Mouse (Mus musculus) heart, embryonic 13.5 days (tissue): ENCODE measurements around the gene Entpd2. TPM values are rescaled to one million over a fixed set of nuclear protein-coding genes. Genes with fewer than 3 reads are reported as not detected.

ENCODE experiments used
- ATAC-seq: fragments of 200-750 bp; cut with Nextera tagmentation; 2 replicates; pipeline ENCODE4 v1.8.0; 2017; ENCODE audit warnings: moderate TSS enrichment; ENCODE audit not compliant: insufficient number of reproducible peaks, low FRiP score, low TSS enrichment; ENCODE audit errors: extremely low read depth
- H3K27ac ChIP-seq: fragments of 300-500 bp; sonication (generic); replicated peaks from 2 replicates; pipeline ENCODE4 v1.5.1; 2015; ENCODE audit warnings: moderate library complexity, mild to moderate bottlenecking, inconsistent platforms
- H3K27me3 ChIP-seq: fragments of 300-500 bp; sonication (generic); replicated peaks from 2 replicates; pipeline ENCODE4 v1.6.1; 2015; ENCODE audit warnings: mild to moderate bottlenecking, inconsistent platforms
- H3K36me3 ChIP-seq: fragments of 300-500 bp; sonication (generic); 2 replicates; pipeline ENCODE4 v1.6.1; 2015; ENCODE audit warnings: mild to moderate bottlenecking, inconsistent platforms
- H3K4me1 ChIP-seq: fragments of 300-500 bp; sonication (generic); 2 replicates; pipeline ENCODE4 v1.6.1; 2015; ENCODE audit warnings: inconsistent platforms
- H3K4me2 ChIP-seq: fragments of 300-500 bp; sonication (generic); 2 replicates; pipeline ENCODE4 v1.6.1; 2015; ENCODE audit warnings: inconsistent platforms, mild to moderate bottlenecking, moderate library complexity
- H3K4me3 ChIP-seq: fragments of 300-500 bp; sonication (generic); 2 replicates; pipeline ENCODE4 v1.5.1; 2015; ENCODE audit warnings: moderate library complexity, mild to moderate bottlenecking, inconsistent platforms
- H3K9ac ChIP-seq: fragments of 300-500 bp; sonication (generic); 2 replicates; pipeline ENCODE4 v1.6.1; 2015; ENCODE audit warnings: inconsistent platforms, mild to moderate bottlenecking, moderate library complexity
- H3K9me3 ChIP-seq: fragments of 300-500 bp; sonication (generic); 2 replicates; pipeline ENCODE4 v1.6.1; 2016; ENCODE audit warnings: inconsistent platforms
- WGBS: fragments of 180-500 bp; shearing (Covaris S2); methylation state at CpG from one replicate; pipeline ENCODE4 v1.1.7; 2015; ENCODE audit warnings: mixed read lengths; 5-methylcytosine and 5-hydroxymethylcytosine counted together
- polyA plus RNA-seq: library from polyadenylated mRNA; unstranded; fragments of >200 nt; fragmentation: Nextera tagmentation; extraction: Ambion mirVana; gene quantifications from 2 replicates; pipeline ENCODE4 v1.2.1, GENCODE M21; 2015

The Entpd2 gene
- polyA plus RNA-seq = 0.51 and 0.68 TPM in 2 replicates

- Histone ChIP-seq H3K4me3 (peak within 1 kb of the TSS; percentile 51), H3K4me2 (peak within 1 kb of the TSS; percentile 74), H3K27me3 (peaks cover 92% of the 10 kb centered on the region), H3K9ac (peak within 1 kb of the TSS; percentile 59), H3K4me1 (peaks cover 27% of the 10 kb centered on the region), H3K27ac (no peak within 1 kb of the TSS), H3K9me3 (no peaks in the 10 kb centered on the region), H3K36me3 (no peaks in the 10 kb centered on the region)
- ATAC-seq = 0 out of 2 replicates have a peak, but pooled peaks have one; percentile 22
- 2% methylated on average over 57 of the region's 57 CpGs for WGBS
These were observed at the start of gene Entpd2 for GRCm38 (mm10) chr2:25395721-25396596. Gene Entpd2, plus strand, starts transcription at chr2:25395874.

- no peak overlapping the region for H3K9ac ChIP-seq
- no peaks in the 10 kb centered on the region for H3K9me3 ChIP-seq
- no peak for ATAC-seq
- H3K4me1 ChIP-seq = no peaks in the 10 kb centered on the region
- peaks cover 100% of the 10 kb centered on the region for H3K36me3 ChIP-seq
- no peak overlapping the region for H3K27ac ChIP-seq
- no peak overlapping the region for H3K4me2 ChIP-seq
- H3K27me3 ChIP-seq = no peaks in the 10 kb centered on the region
- H3K4me3 ChIP-seq = no peak overlapping the region
- WGBS = 85% methylated on average over 7 of the region's 7 CpGs
These were observed 47.5 kb upstream of the Entpd2 start for GRCm38 (mm10) chr2:25348162-25348561.

GRCm38 (mm10) chr2:25349499-25349898 lies 46.2 kb upstream of the Entpd2 start:
- Histone ChIP-seq H3K9ac (no peak overlapping the region), H3K4me3 (no peak overlapping the region), H3K4me1 (no peaks in the 10 kb centered on the region), H3K36me3 (peaks cover 92% of the 10 kb centered on the region), H3K27me3 (no peaks in the 10 kb centered on the region), H3K9me3 (no peaks in the 10 kb centered on the region), H3K27ac (no peak overlapping the region), H3K4me2 (no peak overlapping the region)
- WGBS = 86% methylated on average over 4 of the region's 4 CpGs
- no peak for ATAC-seq

GRCm38 (mm10) chr2:25350701-25351100 lies 45.0 kb upstream of the Entpd2 start:
- H3K27me3 ChIP-seq = no peaks in the 10 kb centered on the region
- no peak overlapping the region for H3K4me2 ChIP-seq
- no peak overlapping the region for H3K27ac ChIP-seq
- H3K4me1 ChIP-seq = peaks cover 7% of the 10 kb centered on the region
- H3K9me3 ChIP-seq = no peaks in the 10 kb centered on the region
- WGBS = 91% methylated on average over 3 of the region's 3 CpGs
- peaks cover 80% of the 10 kb centered on the region for H3K36me3 ChIP-seq
- H3K9ac ChIP-seq = no peak overlapping the region
- no peak for ATAC-seq
- H3K4me3 ChIP-seq = no peak overlapping the region

GRCm38 (mm10) chr2:25354211-25354610 lies 41.5 kb upstream of the Entpd2 start:
- Histone ChIP-seq H3K27ac (no peak overlapping the region), H3K4me2 (no peak overlapping the region), H3K9me3 (no peaks in the 10 kb centered on the region), H3K36me3 (peaks cover 45% of the 10 kb centered on the region), H3K4me3 (peak overlapping the region; percentile 56; the same call in 1 of the 2 replicates), H3K9ac (no peak overlapping the region), H3K4me1 (peaks cover 20% of the 10 kb centered on the region), H3K27me3 (no peaks in the 10 kb centered on the region)
- no peak for ATAC-seq
- WGBS = 77% methylated on average over 6 of the region's 6 CpGs

- H3K4me2 ChIP-seq = peak overlapping the region; percentile 88
- H3K4me3 ChIP-seq = peak overlapping the region; percentile 56
- WGBS = 31% methylated on average over 18 of the region's 18 CpGs
- 0 out of 2 replicates have a peak, but pooled peaks have one; percentile 15 for ATAC-seq
- H3K27ac ChIP-seq = 0 out of 2 replicates have a peak overlapping the region, but pooled peaks have one; percentile 9
- peaks cover 20% of the 10 kb centered on the region for H3K4me1 ChIP-seq
- no peaks in the 10 kb centered on the region for H3K9me3 ChIP-seq
- no peaks in the 10 kb centered on the region for H3K27me3 ChIP-seq
- H3K36me3 ChIP-seq = peaks cover 37% of the 10 kb centered on the region
- H3K9ac ChIP-seq = peak overlapping the region; percentile 75
These were observed 40.1 kb upstream of the Entpd2 start for GRCm38 (mm10) chr2:25355419-25356066.

- peaks cover 28% of the 10 kb centered on the region for H3K36me3 ChIP-seq
- H3K4me2 ChIP-seq = peak within 1 kb of the TSS; percentile 88
- WGBS = 6% methylated on average over 13 of the region's 13 CpGs
- peaks cover 20% of the 10 kb centered on the region for H3K4me1 ChIP-seq
- peak within 1 kb of the TSS; percentile 75 for H3K9ac ChIP-seq
- peak; percentile 64 for ATAC-seq
- H3K9me3 ChIP-seq = no peaks in the 10 kb centered on the region
- peak within 1 kb of the TSS; percentile 56 for H3K4me3 ChIP-seq
- H3K27me3 ChIP-seq = no peaks in the 10 kb centered on the region
- peak within 1 kb of the TSS; percentile 9; the same call in 1 of the 2 replicates for H3K27ac ChIP-seq
These were observed 39.2 kb upstream of the Entpd2 start, which contains the start of gene Dpp7 for GRCm38 (mm10) chr2:25356208-25357079. Gene Dpp7, minus strand, starts transcription at chr2:25356359.

- WGBS = 61% methylated on average over 4 of the region's 4 CpGs
- Histone ChIP-seq H3K4me2 (no peak overlapping the region), H3K36me3 (0 out of 2 replicates have a peak, but pooled peaks cover 5% of the 10 kb centered on the region), H3K9ac (no peak overlapping the region), H3K9me3 (no peaks in the 10 kb centered on the region), H3K27me3 (peaks cover 17% of the 10 kb centered on the region), H3K4me3 (no peak overlapping the region), H3K4me1 (peaks cover 26% of the 10 kb centered on the region), H3K27ac (no peak overlapping the region)
- ATAC-seq = no peak
These were observed 35.8 kb upstream of the Entpd2 start for GRCm38 (mm10) chr2:25359848-25360247.

- Histone ChIP-seq H3K36me3 (0 out of 2 replicates have a peak, but pooled peaks cover 5% of the 10 kb centered on the region), H3K27me3 (peaks cover 43% of the 10 kb centered on the region), H3K9ac (no peak overlapping the region), H3K4me1 (peaks cover 10% of the 10 kb centered on the region), H3K4me3 (0 out of 2 replicates have a peak overlapping the region, but pooled peaks have one; percentile 71), H3K9me3 (no peaks in the 10 kb centered on the region), H3K27ac (no peak overlapping the region), H3K4me2 (no peak overlapping the region)
- no peak for ATAC-seq
- WGBS = 56% methylated on average over 13 of the region's 13 CpGs
These were observed 32.0 kb upstream of the Entpd2 start for GRCm38 (mm10) chr2:25363478-25364178.

GRCm38 (mm10) chr2:25364313-25364712 lies 31.4 kb upstream of the Entpd2 start:
- peak overlapping the region; percentile 71 for H3K4me3 ChIP-seq
- H3K9ac ChIP-seq = no peak overlapping the region; the same call in 1 of the 2 replicates
- no peak overlapping the region for H3K27ac ChIP-seq
- no peak for ATAC-seq
- WGBS = 89% methylated on average over 4 of the region's 4 CpGs
- H3K27me3 ChIP-seq = peaks cover 47% of the 10 kb centered on the region
- 0 out of 2 replicates have a peak, but pooled peaks cover 5% of the 10 kb centered on the region for H3K36me3 ChIP-seq
- peaks cover 10% of the 10 kb centered on the region for H3K4me1 ChIP-seq
- peak overlapping the region; percentile 96 for H3K4me2 ChIP-seq
- H3K9me3 ChIP-seq = no peaks in the 10 kb centered on the region
